ENCODE assay signal across 13 mouse cellular contexts in the genomic region with DNA sequence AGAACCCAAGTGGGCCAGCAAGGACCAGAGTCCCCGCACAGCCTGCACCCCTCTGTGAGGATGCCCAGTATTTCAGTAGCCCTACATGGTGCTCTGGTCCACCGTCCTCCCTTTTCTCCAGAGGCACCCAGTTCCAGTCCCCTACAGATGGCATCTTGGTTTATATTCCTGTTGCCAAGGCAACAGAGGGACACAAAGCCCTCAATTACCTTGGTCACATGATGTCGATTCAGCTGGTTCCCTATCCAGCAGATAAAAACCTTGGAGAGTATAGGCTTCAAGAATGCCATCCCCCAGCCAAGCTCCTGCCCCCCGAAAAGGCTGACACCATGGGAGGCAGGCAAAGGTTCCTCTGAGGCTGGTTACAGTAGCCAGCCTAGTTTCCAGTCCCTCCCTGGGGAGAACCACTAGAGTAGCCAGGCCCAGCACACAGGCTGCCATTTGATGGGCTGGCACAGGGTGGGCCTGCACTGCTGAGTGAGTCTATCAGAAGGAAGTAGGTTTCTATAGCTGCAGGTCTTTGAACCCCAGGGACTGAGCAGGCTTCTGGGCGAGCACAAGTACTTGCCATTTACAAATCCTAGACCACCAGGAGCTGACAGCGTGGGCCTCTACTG. TPM values are rescaled to one million over a fixed set of nuclear protein-coding genes. Genes with fewer than 3 reads are reported as not detected.
DNase-seq lines count a peak whose midpoint lies in the region; ATAC-seq and TF ChIP-seq lines count a peak whose summit lies in the region.
"Had no signal": no experiment of that assay in that cellular context is flagged by ENCODE, and none has a peak within 500 bp of the region (broad histone marks: within the 10 kb centered on the region; RNA-seq: fewer than 3 reads in every experiment).

No protein-coding gene starts in this region.

- H3K4me3 ChIP-seq in left cerebral cortex, adult 2 months, result no peak overlapping the region
- H3K4me3 ChIP-seq in hindbrain, embryonic 12.5 days, result no peak overlapping the region
- no peak overlapping the region for H3K4me3 ChIP-seq in stomach, postnatal 0 days (ENCODE audit: low read depth, low read length)
- H3K4me3 ChIP-seq: embryonic facial prominence, embryonic 15.5 days; limb, embryonic 15.5 days had no signal

- peaks cover 100% of the 10 kb centered on the region for H3K36me3 ChIP-seq in hindbrain, embryonic 12.5 days
- H3K36me3 ChIP-seq in stomach, postnatal 0 days (ENCODE audit: control insufficient read depth, insufficient read depth, low read length), result peaks cover 48% of the 10 kb centered on the region

- H3K4me2 ChIP-seq in hindbrain, embryonic 12.5 days (replicated peaks), result no peak overlapping the region
- no peak overlapping the region for H3K4me2 ChIP-seq in stomach, postnatal 0 days (replicated peaks; ENCODE audit: low read depth)
- H3K4me2 ChIP-seq: embryonic facial prominence, embryonic 15.5 days; limb, embryonic 15.5 days had no signal

- no peak for TF ChIP-seq EP300 in stomach, postnatal 0 days (optimal IDR thresholded peaks at IDR 0.05)

- H3K27ac ChIP-seq in left cerebral cortex, adult 2 months, result peak overlapping the region; percentile 72
- H3K27ac ChIP-seq in hindbrain, embryonic 12.5 days, result peak overlapping the region; percentile 68
- no peak overlapping the region for H3K27ac ChIP-seq in stomach, postnatal 0 days (replicated peaks)
- H3K27ac ChIP-seq: embryonic facial prominence, embryonic 15.5 days; limb, embryonic 15.5 days had no signal

- TF ChIP-seq CTCF in left cerebral cortex, adult 2 months (IDR thresholded peaks at IDR 0.05), result no peak
- no peak for TF ChIP-seq CTCF in stomach, postnatal 0 days (IDR thresholded peaks at IDR 0.05; ENCODE audit: low read depth)

- peak; percentile 68 for ATAC-seq in hindbrain, embryonic 12.5 days (ENCODE audit: low FRiP score)
- ATAC-seq in stomach, postnatal 0 days (ENCODE audit: low FRiP score, low TSS enrichment), result no peak

- H3K4me1 ChIP-seq in hindbrain, embryonic 12.5 days, result peaks cover 14% of the 10 kb centered on the region
- no peaks in the 10 kb centered on the region for H3K4me1 ChIP-seq in stomach, postnatal 0 days (replicated peaks; ENCODE audit: control insufficient read depth, insufficient read depth)
- H3K4me1 ChIP-seq: embryonic facial prominence, embryonic 15.5 days; limb, embryonic 15.5 days had no signal

- no peaks in the 10 kb centered on the region for H3K9me3 ChIP-seq in hindbrain, embryonic 12.5 days (replicated peaks)
- H3K9me3 ChIP-seq in stomach, postnatal 0 days (ENCODE audit: control insufficient read depth, low read length), result no peaks in the 10 kb centered on the region
- H3K9me3 ChIP-seq: embryonic facial prominence, embryonic 15.5 days; limb, embryonic 15.5 days had no signal

- WGBS in hindbrain, embryonic 12.5 days, result 61% methylated on average over 6 of the region's 6 CpGs
- 91% methylated on average over 6 of the region's 6 CpGs for WGBS in stomach, postnatal 0 days

- peak overlapping the region; percentile 15; the same call in 1 of the 2 replicates for H3K9ac ChIP-seq in hindbrain, embryonic 12.5 days
- no peak overlapping the region for H3K9ac ChIP-seq in stomach, postnatal 0 days (ENCODE audit: low read length)
- H3K9ac ChIP-seq: embryonic facial prominence, embryonic 15.5 days; limb, embryonic 15.5 days had no signal

- no peak for DNase-seq in left cerebral cortex, adult 2 months (ENCODE audit: extremely low spot score in 1 of 2, low spot score in 2 of 2)
- no peak for DNase-seq in left cerebral cortex, postnatal 4 days
- peak; percentile 35 to 82 for DNase-seq in left cerebral cortex, postnatal 14 days (ENCODE audit: low spot score in 2 of 2)
- DNase-seq in retina, embryonic 14.5 days (ENCODE audit: low spot score), result peak; percentile 14
- no peak for DNase-seq in ovary, postnatal 14 days (ENCODE audit: low spot score)
- no peak for DNase-seq in cerebellum, postnatal 4 days (ENCODE audit: low spot score in 2 of 2)
- DNase-seq in stomach, postnatal 0 days (ENCODE audit: low spot score), result no peak
- DNase-seq: heart, adult 11 months; lung, postnatal 10 days had no signal

- intact Hi-C loops in left cerebral cortex, adult 2 months (cut with DNase I), result loop anchor here (2.0 kb wide), 2 partner anchors 54 to 88 kb away; no protein-coding TSS in a partner anchor
- intact Hi-C loops in left cerebral cortex, postnatal 4 days (cut with DNase I), result no loop called here
- intact Hi-C loops in left cerebral cortex, postnatal 14 days (cut with DNase I), result loop anchor here (5.0 kb wide), 3 partner anchors 41 to 101 kb away; partner anchors contain the start of genes Alkbh7 and Mllt1

- no peaks in the 10 kb centered on the region for H3K27me3 ChIP-seq in hindbrain, embryonic 12.5 days
- no peaks in the 10 kb centered on the region for H3K27me3 ChIP-seq in stomach, postnatal 0 days (ENCODE audit: control insufficient read depth, insufficient read depth, low read length)
- H3K27me3 ChIP-seq: embryonic facial prominence, embryonic 15.5 days; limb, embryonic 15.5 days had no signal

RNA-seq across cellular contexts. Expression of gene 1700061G19Rik, which starts 21.3 kb away (rescaled TPM):
- total RNA-seq in left cerebral cortex, adult 2 months (2021), result not detected
- under 1 TPM; 0.16 to 0.56 TPM for total RNA-seq in left cerebral cortex, postnatal 4 days (2021)
- polyA plus RNA-seq in hindbrain, embryonic 12.5 days (2016; fragmentation: Nextera tagmentation; extraction: Ambion mirVana), result 0.27 and 0.52 TPM in 2 replicates
- under 1 TPM in 1 of 2 experiments, not detected in 1; 0.18 TPM for total RNA-seq in left cerebral cortex, postnatal 14 days (2021)
- polyA plus RNA-seq in stomach, postnatal 0 days (2015; fragmentation: Nextera tagmentation; extraction: Ambion mirVana), result 1.0 and 1.4 TPM in 2 replicates

RNA-seq across cellular contexts. Expression of gene Acsbg2, which starts 22.4 kb away (rescaled TPM):
- total RNA-seq in left cerebral cortex, adult 2 months (2021), result not detected
- not detected for total RNA-seq in left cerebral cortex, postnatal 4 days (2021)
- polyA plus RNA-seq in hindbrain, embryonic 12.5 days (2016; fragmentation: Nextera tagmentation; extraction: Ambion mirVana), result not detected in 2 replicates
- total RNA-seq in left cerebral cortex, postnatal 14 days (2021), result not detected
- polyA plus RNA-seq in stomach, postnatal 0 days (2015; fragmentation: Nextera tagmentation; extraction: Ambion mirVana), result 0.04 TPM in 1 of 2 replicates, not detected in the other
- polyA plus RNA-seq: limb, embryonic 15.5 days; stomach, embryonic 16.5 days had no signal

RNA-seq across cellular contexts. Expression of gene Mllt1, which starts 38.6 kb away (rescaled TPM):
- 10 to 100 TPM; 80.8 to 87.6 TPM for total RNA-seq in left cerebral cortex, adult 2 months (2021)
- 100 to 1,000 TPM; 104 to 114 TPM for total RNA-seq in left cerebral cortex, postnatal 4 days (2021)
- polyA plus RNA-seq in hindbrain, embryonic 12.5 days (2016; fragmentation: Nextera tagmentation; extraction: Ambion mirVana), result 100 and 102 TPM in 2 replicates
- total RNA-seq in left cerebral cortex, postnatal 14 days (2021), result 10 to 100 TPM; 66.8 to 67.9 TPM
- polyA plus RNA-seq in stomach, postnatal 0 days (2015; fragmentation: Nextera tagmentation; extraction: Ambion mirVana), result 13.7 and 15.3 TPM in 2 replicates

Comparison
In these comparisons a context has a peak if more than half of its experiments do, and no peak if none do; other contexts are left out.
1. DNase-seq: peak in left cerebral cortex, postnatal 14 days (2 of 2) and retina, embryonic 14.5 days (single experiment); none in left cerebral cortex, adult 2 months (0 of 2), left cerebral cortex, postnatal 4 days (single experiment), ovary, postnatal 14 days (single experiment), cerebellum, postnatal 4 days (0 of 2) and stomach, postnatal 0 days (single experiment).